Mouse (Mus musculus) brain, embryonic 14.5 days (tissue): ENCODE data around the gene Pitx3.

Source experiments
- CTCF ChIP-seq: fragments of 200-500 bp; IDR thresholded peaks from 2 replicates; pipeline ENCODE4 v1.5.1; 2012; ENCODE audit warnings: inconsistent platforms, mild to moderate bottlenecking, moderate library complexity, borderline replicate concordance; ENCODE audit not compliant: insufficient read depth, insufficient read length; ENCODE audit errors: extremely low read depth
- POLR2A ChIP-seq: fragments of 200-500 bp; IDR thresholded peaks from 2 replicates; pipeline ENCODE4 v1.6.1; 2012; ENCODE audit warnings: mild to moderate bottlenecking, inconsistent platforms, borderline replicate concordance; ENCODE audit not compliant: poor library complexity, insufficient read depth, insufficient read length, severe bottlenecking; ENCODE audit errors: extremely low read depth

DNA sequence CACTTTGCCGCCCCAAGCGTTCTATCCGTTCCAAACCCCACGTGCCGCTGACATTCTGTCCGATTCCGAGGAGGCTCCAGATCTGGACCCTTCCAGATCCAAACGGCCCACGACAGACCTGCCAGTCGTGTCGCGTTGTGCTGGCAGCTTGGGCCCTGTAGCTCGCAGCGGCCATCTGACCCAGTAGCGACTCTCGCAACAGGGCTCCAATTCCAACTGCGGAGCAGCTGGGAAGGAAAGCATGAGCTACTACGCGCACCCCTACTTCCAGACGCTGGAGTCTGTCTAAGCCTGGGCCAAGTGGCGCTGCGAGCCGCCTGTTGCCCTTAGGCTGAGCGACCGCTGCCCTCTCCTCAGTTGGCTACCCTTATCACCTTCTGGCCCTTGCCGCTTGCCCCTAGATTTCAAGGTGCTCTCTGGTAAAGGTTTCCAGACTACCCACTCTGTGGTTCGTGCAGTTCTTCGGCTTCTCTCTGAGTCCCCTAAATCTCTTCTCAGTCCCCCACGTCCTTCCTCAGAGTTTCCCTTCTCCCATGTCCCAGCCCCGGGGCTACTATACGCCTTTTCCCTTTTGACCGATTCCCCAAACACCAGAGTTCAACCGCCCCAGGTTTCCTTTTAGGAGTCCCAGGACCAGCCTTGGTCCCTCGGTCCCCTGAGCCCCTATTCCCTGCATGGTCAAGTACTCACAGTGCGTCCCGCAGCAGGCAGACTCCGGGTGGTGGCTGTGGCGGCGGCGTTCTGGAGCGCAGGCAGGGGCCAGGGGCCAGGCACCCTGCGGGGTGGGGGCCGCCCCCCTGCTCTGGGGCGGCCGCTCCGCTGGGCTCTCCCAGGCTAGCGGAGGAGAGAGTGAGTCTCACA is at the start of gene Pitx3:
- TF ChIP-seq POLR2A (no peak), CTCF (no peak)
